Mouse (Mus musculus) adrenal gland, adult 18-20 months (tissue): Measurements from ENCODE around the gene H2al1b. TPM values are rescaled to one million over a fixed set of nuclear protein-coding genes. Genes with fewer than 3 reads are reported as not detected.
"Not testable (repeated sequence)": the region's sequence is repeated elsewhere in the genome, so short reads cannot be mapped to it uniquely, and the experiment has no call there.

Source experiments
- DNase-seq, 2 experiments: peaks; one replicate each; pipeline ENCODE4 v3.0.0; 2021 to 2022; ENCODE audit warnings: low spot score in 2 of 2
- long read RNA-seq, 2 experiments: library from polyadenylated mRNA; stranded (forward); transcript quantifications; one replicate each; pipeline ENCODE4 v2.0.0; 2021
- total RNA-seq, 2 experiments: library from RNA; stranded (reverse); gene quantifications; 1 replicate in 1 of 2; 2 replicates in 1 of 2; pipeline ENCODE4 v1.2.3; 2021

H2al1b gene
- total RNA-seq, result not detected
- long read RNA-seq, experiment 1, result 0 reads
- long read RNA-seq, experiment 2, result 0 reads

- DNase-seq, result not testable (repeated sequence)
Observed at GRCm38 (mm10) chrX:11302132-11302531, at the start of gene H2al1b. TSS of gene H2al1b (plus strand) at chrX:11302432.

- no peak for DNase-seq
Observed at GRCm38 (mm10) chrX:11254062-11254461, 48.2 kb upstream of the H2al1b start.

GRCm38 (mm10) chrX:11254521-11255207 is 47.6 kb upstream of the H2al1b start:
- no peak for DNase-seq

- no peak for DNase-seq
Observed at GRCm38 (mm10) chrX:11255564-11256360, 46.5 kb upstream of the H2al1b start.

GRCm38 (mm10) chrX:11264918-11265317 is 37.3 kb upstream of the H2al1b start:
- DNase-seq, result no peak

GRCm38 (mm10) chrX:11267791-11268190 is 34.4 kb upstream of the H2al1b start:
- no peak for DNase-seq

- no peak for DNase-seq
Observed at GRCm38 (mm10) chrX:11269074-11269473, 33.2 kb upstream of the H2al1b start.

- no peak for DNase-seq
Observed at GRCm38 (mm10) chrX:11273190-11273589, 29.0 kb upstream of the H2al1b start.

- DNase-seq, result no peak
Observed at GRCm38 (mm10) chrX:11277083-11277482, 25.1 kb upstream of the H2al1b start.

GRCm38 (mm10) chrX:11280741-11281140 is 21.5 kb upstream of the H2al1b start:
- DNase-seq, result no peak

- DNase-seq, result no peak
Observed at GRCm38 (mm10) chrX:11288306-11288882, 13.8 kb upstream of the H2al1b start.

- DNase-seq, result no peak
Observed at GRCm38 (mm10) chrX:11289244-11289643, 13.0 kb upstream of the H2al1b start.

GRCm38 (mm10) chrX:11298957-11299356 is 3.3 kb upstream of the H2al1b start, which contains the start of gene H2al1a:
TSS of gene H2al1a (plus strand) at chrX:11299257.
- DNase-seq, result not testable (repeated sequence)

GRCm38 (mm10) chrX:11305355-11305754 is 3.1 kb downstream of the H2al1b start, which contains the start of gene H2al1c:
TSS of gene H2al1c (plus strand) at chrX:11305655.
- DNase-seq, result not testable (repeated sequence)

- DNase-seq, result not testable (repeated sequence)
Observed at GRCm38 (mm10) chrX:11308524-11308923, 6.3 kb downstream of the H2al1b start, which contains the start of gene H2al1d. TSS of gene H2al1d (plus strand) at chrX:11308824.

GRCm38 (mm10) chrX:11311634-11312033 is 9.4 kb downstream of the H2al1b start, which contains the start of gene H2al1e:
TSS of gene H2al1e (plus strand) at chrX:11311934.
- DNase-seq, result not testable (repeated sequence)

GRCm38 (mm10) chrX:11314858-11315257 is 12.6 kb downstream of the H2al1b start, which contains the start of gene H2al1f:
TSS of gene H2al1f (plus strand) at chrX:11315158.
- not testable (repeated sequence) for DNase-seq

GRCm38 (mm10) chrX:11317956-11318355 is 15.7 kb downstream of the H2al1b start, which contains the start of gene H2al1g:
TSS of gene H2al1g (plus strand) at chrX:11318256.
- DNase-seq, result not testable (repeated sequence)

GRCm38 (mm10) chrX:11321192-11321591 is 19.0 kb downstream of the H2al1b start, which contains the start of gene H2al1h:
TSS of gene H2al1h (plus strand) at chrX:11321492.
- DNase-seq, result not testable (repeated sequence)

GRCm38 (mm10) chrX:11324359-11324758 is 22.1 kb downstream of the H2al1b start, which contains the start of gene H2al1i:
TSS of gene H2al1i (plus strand) at chrX:11324659.
- DNase-seq, result not testable (repeated sequence)

GRCm38 (mm10) chrX:11327522-11327921 is 25.3 kb downstream of the H2al1b start, which contains the start of gene H2al1j:
TSS of gene H2al1j (plus strand) at chrX:11327822.
- DNase-seq, result not testable (repeated sequence)
